Mouse (Mus musculus) CD4-positive helper T cell, adult 2 months (primary cell): ENCODE measurements at regions not wholly inside any gene's neighbourhood (a gene's known extent, or its start where the extent isn't known, plus 50 kb on each side); places are given as distances from the start of the nearest gene placed in this dataset.

ENCODE experiments used
- DNase-seq: peaks from one replicate; pipeline ENCODE4 v3.0.0-alpha.2; 2012; ENCODE audit warnings: low read depth, missing footprints, low spot score

DNA sequence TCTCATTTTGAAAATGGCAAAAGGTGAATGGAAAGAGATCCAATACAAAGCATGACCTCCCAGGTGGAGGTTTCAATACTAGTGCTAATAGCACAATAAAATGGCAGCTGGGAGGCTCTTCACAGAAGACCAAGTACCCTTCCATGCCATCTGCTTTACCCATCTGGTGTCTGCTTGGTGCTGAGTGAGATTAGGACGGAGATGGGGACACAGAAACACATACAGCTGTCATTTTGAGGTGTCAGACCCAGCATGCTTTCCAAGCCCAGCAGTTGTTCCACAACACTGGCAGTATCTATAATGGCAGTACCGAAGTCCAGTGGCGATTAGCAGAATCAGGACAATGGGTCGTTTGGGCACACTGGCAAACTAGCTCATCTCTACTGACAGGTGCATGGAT, 118.9 kb upstream of the 1700064H15Rik start:
- DNase-seq, result no peak

DNA sequence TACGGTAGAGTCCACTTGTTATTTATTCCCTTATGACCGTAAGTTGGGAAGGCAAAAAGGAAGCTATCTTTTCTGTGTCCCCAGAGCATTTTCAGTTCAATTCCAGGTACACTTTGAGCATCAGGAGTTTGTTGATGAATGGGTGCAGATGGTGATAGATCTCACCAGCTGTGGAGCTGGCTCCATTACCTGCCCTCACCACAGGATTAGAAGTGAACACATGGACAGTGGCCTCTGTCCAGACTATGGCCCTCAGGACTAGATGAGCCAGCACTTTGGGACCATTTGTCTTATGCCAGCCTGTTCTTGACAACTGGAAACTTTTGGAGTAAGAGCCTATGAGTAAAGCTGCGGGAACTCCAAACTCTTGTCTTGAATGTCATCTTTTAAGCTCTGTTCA, 123.5 kb upstream of the 1700064H15Rik start:
- DNase-seq, result no peak

DNA sequence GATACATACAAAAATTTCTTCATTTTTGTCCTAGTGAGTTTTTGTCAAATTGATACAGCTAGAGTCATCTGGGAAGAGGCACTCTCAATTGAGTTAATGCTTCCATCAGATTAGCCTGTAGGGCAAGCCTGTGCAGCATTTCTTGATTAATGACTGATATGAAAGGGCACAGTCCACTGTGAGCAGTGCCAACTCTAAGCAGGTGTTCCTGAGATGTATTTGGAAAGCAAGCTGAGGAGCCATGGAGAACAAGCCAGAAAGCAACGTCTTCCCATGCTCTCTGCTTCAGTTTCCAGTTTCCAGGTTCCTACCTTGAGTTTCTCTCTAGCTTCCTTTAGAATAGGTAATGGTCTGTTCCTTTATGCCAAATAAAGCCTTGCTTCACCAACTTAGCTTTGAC, 125.5 kb upstream of the 1700064H15Rik start:
- no peak for DNase-seq

- no peak for DNase-seq
Measured at GRCm38 (mm10) chr3:19754636-19755035, 126.2 kb upstream of the 1700064H15Rik start.

DNA sequence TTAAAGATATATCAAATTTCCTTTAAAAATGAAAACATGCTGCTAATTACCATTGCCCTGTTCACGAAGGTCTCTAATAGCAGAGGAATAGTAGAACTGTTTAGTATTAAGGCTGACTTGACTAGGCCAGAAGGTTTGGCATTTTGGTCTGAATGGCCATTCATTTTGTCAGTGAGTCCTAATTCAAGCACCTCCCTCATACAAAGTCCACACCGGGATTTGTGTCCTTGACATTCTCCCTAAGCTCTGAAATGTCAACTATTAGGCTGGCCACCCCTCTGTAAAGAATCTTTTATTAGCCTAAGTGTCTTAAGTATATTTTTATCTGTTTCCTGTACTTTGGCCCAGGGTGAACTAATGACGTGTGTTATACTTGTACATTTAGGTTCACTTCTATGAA, 126.7 kb upstream of the 1700064H15Rik start:
- no peak for DNase-seq

DNA sequence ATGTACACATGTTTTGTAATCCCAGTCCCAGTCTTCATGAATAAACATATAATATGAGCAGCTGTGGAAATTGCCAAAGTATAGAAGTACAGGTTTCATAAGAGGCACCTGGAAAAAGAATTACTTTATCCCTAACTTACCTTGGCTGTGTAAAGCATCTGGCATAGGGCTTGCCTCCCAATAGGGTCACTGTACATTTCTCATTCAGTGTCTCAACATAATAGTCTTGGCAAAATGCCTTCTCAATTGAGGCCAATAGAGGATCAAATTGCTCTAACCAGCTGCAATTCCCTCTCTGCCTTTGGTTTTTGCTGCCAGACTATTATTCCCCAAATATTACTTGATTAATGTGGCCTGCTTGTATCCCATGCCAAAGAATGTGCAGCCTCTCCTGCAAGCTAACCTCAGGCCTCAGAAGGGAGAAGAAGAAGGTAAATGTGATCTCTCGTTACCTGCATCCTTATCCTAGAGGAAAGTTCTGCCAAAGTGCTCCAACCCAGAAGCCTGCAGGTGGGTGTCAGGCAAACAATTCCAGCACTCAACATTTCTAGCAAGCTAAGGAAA, 158.2 kb upstream of the Cp start:
- DNase-seq, result no peak

GRCm38 (mm10) chr3:19810034-19810433, 146.8 kb upstream of the Cp start:
- no peak for DNase-seq

GRCm38 (mm10) chr3:19824904-19825303, 131.9 kb upstream of the Cp start:
- DNase-seq, result no peak

GRCm38 (mm10) chr3:19828518-19829246, 128.2 kb upstream of the Cp start:
- no peak for DNase-seq

GRCm38 (mm10) chr3:19829752-19830151, 127.1 kb upstream of the Cp start:
- no peak for DNase-seq

DNA sequence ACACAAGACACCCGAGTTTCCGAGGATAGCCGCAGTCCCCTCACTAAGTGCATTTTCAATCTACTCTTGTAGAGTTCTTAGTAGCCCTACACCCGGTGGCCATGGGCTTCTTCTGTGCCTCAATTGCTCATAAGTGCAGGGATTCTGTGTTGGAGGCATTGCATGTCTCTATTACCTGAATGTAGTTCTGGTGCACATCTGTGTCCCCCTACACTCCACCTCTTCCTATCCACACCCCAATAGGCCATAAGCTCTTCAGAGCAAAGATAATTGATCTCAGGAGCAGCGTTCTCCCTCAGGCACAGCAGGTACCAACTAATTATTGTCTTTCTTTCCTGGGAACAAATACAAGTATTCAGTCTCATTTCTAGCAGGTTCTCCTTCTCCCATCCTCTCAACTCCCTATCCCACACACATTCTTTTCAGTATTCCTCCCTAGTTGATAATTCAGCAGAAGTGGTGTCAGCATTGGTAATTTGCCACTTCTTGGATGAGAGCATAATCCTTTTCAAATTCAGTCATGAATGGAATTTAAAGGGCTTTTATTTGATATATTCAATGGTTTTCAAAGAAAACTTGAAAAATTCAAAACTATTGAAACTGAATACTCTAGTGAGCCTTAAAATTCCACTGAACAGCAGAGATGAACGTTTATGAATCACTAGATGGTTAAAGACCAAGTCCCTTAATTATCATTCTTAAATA, 108.7 kb upstream of the Cp start:
- no peak for DNase-seq

- no peak for DNase-seq
Measured at GRCm38 (mm10) chr3:19848736-19849269, 108.1 kb upstream of the Cp start.

DNA sequence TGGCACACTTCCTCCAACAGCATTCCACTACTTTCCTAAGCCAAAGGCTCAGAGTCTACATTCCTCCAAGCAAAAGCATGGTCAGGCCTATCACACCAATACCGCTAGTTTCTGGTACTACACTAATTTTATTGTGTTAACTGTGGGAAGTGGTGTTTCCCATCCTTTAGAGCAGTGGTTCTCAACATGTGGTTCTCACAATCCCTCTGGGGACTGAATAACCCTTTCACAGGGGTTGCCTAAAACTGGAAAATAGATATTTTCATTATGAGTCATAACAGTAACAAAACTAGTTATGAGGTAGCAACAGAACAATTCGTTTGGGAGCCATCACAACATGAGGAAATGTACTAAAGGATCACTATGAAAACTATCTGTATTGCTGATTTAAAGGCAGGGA, 74.2 kb upstream of the Cp start:
- DNase-seq, result no peak

GRCm38 (mm10) chr3:19888405-19888804, 68.4 kb upstream of the Cp start:
- DNase-seq, result no peak

GRCm38 (mm10) chr3:19894258-19894629, 62.6 kb upstream of the Cp start:
- no peak for DNase-seq

GRCm38 (mm10) chr3:19894630-19895578, 62.0 kb upstream of the Cp start:
- DNase-seq, result peak; percentile 91

DNA sequence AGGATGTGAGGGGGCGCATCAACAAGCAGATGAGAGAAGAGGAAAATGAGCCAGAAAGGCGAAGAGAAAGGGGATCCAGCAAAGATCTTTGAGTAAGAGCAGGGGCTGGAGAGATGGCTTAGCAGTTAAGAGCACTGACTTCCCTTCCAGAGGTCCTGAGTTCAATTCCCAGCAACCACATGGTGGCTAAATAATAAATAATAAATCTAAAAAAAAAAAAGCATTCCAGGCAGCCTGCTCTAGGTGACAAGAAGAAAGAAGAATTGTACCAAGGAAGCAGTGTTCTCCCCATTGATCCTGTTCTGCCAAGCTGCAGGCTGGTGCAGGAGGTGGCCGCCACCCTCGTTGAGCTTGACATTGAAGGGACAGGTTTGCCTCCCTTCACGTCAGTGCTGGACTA, 61.1 kb upstream of the Cp start:
- no peak for DNase-seq

- no peak for DNase-seq
Measured at GRCm38 (mm10) chr3:19897140-19897539, 59.7 kb upstream of the Cp start.

DNA sequence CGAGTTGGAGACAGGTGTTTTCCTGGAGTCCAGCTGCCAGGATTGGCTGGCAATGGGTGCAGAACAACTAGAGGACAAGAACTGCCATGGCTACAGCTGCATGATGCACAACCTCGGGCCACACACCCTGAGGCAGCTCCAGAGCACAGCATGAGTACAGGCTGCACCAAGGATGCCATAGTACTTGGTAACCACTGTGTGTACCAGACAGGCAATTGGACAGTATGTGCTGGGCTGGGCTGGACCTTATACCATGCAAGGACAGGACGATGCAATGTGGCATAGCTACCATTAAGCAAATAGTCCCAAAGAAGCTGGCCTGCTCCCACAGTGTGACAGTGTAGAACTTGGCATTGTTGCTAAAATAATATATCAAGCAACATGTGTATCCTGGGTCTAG, 54.6 kb upstream of the Cp start:
- no peak for DNase-seq

DNA sequence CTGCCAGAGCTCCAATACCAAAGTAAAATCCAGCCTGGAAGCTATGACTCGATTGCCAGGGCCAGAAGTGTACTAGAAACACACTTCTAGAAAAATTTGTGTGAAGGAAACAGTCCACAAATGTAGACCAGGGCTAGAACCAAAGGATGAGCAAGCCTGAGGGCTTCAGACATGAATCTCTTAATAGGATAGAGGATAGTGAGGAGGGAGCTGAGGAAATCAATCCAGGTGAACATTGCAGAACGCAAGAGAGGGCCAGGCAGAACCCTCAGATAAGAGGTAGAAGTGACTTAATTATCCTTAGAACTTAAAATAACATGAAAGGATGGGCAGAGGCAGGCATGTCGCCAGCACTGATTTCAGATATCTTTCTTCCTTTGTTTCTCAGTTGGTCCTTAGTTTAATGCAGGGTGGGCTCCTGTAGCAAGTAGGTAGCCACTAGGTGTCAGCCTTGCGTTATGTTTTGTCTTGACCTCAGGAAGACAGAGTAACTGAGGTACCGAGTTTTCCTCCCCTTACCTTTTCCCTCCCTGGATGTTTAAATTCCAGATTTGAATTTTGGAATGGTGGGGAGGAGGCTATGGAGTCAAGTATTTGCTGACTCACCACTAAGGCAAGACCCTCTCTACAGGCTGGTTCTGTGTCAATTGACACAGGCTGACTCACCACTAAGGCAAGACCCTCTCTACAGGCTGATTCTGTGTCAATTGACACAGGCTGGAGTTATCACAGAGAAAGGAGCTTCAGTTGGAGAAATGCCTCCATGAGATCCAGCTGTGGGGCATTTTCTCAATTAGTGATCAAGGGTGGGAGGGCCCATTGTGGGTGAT, 52.2 kb upstream of the Cp start:
- DNase-seq, result peak; percentile 57
